Mouse (Mus musculus): ENCODE measurements around the gene Ndufs3. TPM values are rescaled to one million over a fixed set of nuclear protein-coding genes. Genes with fewer than 3 reads are reported as not detected.

Ndufs3 gene
- polyA plus RNA-seq (2012; fragmentation: generic; extraction: Trizol), result 100 to 1,000 TPM; 135 to 137 TPM

DNA sequence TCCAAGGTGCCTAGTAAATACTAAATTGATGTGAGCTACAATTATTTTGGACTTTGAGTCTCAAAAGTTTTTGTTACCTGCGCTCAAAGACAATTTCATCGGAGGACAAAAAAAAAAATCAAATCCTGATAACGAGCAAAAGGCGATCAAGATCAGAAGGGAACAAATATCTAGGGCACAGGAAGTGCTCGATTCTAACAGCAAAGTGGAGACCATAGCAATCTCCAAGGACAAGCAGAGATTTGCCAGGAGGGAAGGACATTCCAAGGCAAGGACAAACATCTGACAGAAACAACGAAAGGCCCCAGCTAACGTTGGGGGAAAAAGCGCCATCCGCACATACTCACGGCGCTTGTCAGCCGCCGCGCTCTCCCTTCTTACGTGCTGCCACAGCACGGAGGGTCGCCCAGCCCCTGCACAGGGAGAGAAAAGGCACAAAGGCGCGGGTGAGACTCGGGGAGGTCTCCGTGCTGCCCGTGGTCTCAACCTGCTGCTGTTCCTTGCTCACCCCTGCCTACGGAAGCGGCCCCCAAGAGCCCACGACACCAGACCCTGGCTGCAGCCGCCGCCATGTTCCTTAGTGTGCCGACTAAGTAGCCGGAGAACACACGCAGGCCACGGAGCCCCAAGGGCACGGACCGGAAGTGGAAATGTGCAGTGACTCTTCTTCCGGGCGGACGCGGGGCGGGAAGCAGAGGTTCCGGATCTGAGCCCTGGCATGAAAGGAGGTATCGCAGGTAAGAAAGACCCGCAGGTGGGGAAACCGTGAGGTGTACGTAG lies at the start of gene Ndufs3, which contains the start of gene Kbtbd4:
Gene Ndufs3, minus strand, starts transcription at position 752 of the 780 bp plus-strand sequence.
Gene Kbtbd4, plus strand, starts transcription at position 665 of the 780 bp plus-strand sequence.

DNA sequence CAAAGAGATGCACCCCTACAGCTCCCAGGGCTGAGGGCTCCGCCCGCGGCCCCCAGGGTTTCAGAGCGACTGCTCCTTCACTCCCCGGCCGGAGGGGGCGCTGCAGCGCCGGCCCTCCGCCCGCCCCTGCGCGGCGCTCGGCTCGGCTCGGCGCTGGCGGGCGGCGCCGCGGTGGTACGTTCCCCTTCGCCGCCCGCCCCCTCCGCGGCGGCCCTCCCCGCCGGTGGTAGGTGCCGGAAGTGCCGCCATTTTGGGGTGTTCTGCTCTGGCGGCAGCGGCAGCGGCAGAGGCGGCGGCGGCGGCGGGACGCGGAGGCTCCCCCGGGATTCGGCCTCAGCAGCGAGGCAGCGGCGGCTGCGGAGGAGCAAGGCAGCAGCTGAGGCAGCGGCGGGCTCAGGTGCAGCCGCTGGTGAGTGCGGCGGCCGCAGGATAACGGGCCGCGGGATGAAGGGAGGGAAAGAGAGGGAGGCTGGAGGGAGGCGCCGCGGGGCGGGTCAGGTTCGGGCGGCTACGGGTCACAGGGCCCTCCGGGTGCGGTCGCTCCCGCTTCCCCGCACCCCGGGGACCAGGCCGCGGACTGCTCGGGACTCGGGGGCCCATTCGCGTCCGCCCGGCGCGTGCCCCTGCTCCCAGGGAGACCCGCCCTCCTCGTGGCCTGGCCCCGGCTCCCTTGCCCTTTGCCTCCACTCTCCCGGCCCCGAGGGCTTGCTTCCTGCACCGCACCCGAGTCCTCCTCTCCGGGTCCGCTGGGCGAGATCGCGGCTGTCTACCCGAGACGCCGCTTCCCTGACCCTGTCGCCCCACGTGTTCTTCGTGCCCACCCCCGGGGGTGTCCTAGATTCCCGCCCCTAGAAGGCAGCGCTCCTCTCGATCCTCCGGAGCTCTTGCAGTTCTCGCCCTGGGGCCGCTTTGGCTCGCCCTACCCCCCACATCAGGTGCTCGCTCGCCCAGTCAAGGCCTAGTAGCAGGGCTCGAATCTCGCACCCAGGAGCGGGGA lies 35.9 kb upstream of the Ndufs3 start, which contains the start of gene Celf1:
Gene Celf1, plus strand, starts transcription at position 150 of the 997 bp plus-strand sequence.

GRCm38 (mm10) chr2:90885218-90886041 lies 19.2 kb downstream of the Ndufs3 start, which contains the start of gene C1qtnf4:
C1qtnf4 (plus strand) TSS chr2:90885860.

DNA sequence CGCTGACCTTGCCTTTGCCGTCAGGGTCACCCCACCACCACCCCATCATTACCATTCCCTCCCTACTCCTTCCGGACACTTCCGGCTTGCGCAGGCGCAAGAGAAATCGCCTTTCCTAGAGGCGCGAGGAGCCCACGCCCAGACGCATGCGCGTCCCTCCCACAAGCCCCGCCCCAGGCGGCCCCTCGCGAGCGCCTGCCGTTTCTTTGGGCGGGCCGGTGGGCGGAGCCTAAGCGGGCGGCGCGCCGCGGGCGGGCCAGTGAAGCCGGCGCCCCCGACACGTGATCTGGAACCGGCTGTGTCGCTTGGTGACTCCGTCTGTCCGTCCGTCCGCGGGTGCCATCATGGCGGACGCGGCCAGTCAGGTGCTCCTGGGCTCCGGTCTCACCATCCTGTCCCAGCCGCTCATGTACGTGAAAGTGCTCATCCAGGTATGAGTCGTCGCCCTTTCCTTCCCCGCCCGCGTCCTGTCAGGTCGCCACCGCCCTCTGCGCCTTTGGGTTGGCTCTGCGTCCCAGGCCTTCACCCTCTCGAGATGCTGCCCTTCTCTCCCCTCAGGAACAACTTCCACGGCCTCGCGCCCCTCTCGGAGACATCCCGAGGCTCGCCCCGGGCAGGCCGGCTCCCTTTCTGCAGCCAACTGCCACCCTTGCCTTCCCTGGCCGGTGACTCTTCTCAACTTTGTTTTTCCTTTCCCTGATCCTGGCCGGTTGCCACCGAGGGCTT lies 57.5 kb downstream of the Ndufs3 start, which contains the start of gene Mtch2:
Gene Mtch2, plus strand, starts transcription at position 201 of the 726 bp plus-strand sequence.

Other genes starting within 250 kb of the Ndufs3 start
- gene Nup160, start 227.6 kb downstream of the Ndufs3 start, polyA plus RNA-seq (2012; fragmentation: generic; extraction: Trizol), result 1 to 10 TPM in 1 of 2 experiments, under 1 TPM in 1; 0.95 to 5.5 TPM
- gene Fnbp4, start 159.5 kb downstream of the Ndufs3 start, polyA plus RNA-seq (2012; fragmentation: generic; extraction: Trizol), result 10 to 100 TPM in 1 of 2 experiments, 1 to 10 TPM in 1; 1.4 to 13.0 TPM
- under 1 TPM in 1 of 2 experiments, not detected in 1; 0.06 TPM for gene Agbl2, start 122.1 kb downstream of the Ndufs3 start, polyA plus RNA-seq (2012; fragmentation: generic; extraction: Trizol)
- 100 to 1,000 TPM in 1 of 2 experiments, 10 to 100 TPM in 1; 79.0 to 232 TPM for gene Mtch2, start 57.7 kb downstream of the Ndufs3 start, polyA plus RNA-seq (2012; fragmentation: generic; extraction: Trizol)
- under 1 TPM in 1 of 2 experiments, not detected in 1; 0.05 TPM for gene C1qtnf4, start 19.0 kb downstream of the Ndufs3 start, polyA plus RNA-seq (2012; fragmentation: generic; extraction: Trizol)
- 10 to 100 TPM in 1 of 2 experiments, 1 to 10 TPM in 1; 4.6 to 16.5 TPM for gene Kbtbd4, start 87 bp downstream of the Ndufs3 start, polyA plus RNA-seq (2012; fragmentation: generic; extraction: Trizol)
- gene Celf1, start 35.6 kb upstream of the Ndufs3 start, polyA plus RNA-seq (2012; fragmentation: generic; extraction: Trizol), result 10 to 100 TPM in 1 of 2 experiments, 1 to 10 TPM in 1; 4.8 to 20.5 TPM
- 1 to 10 TPM in 1 of 2 experiments, under 1 TPM in 1; 0.73 to 2.1 TPM for gene Rapsn, start 130.8 kb upstream of the Ndufs3 start, polyA plus RNA-seq (2012; fragmentation: generic; extraction: Trizol)
- gene Psmc3, start 149.2 kb upstream of the Ndufs3 start, polyA plus RNA-seq (2012; fragmentation: generic; extraction: Trizol), result 100 to 1,000 TPM; 217 to 272 TPM
- 10 to 100 TPM; 32.7 to 63.7 TPM for gene Slc39a13, start 165.6 kb upstream of the Ndufs3 start, polyA plus RNA-seq (2012; fragmentation: generic; extraction: Trizol)
- under 1 TPM in 1 of 2 experiments, not detected in 1; 0.04 TPM for gene Spi1, start 177.6 kb upstream of the Ndufs3 start, polyA plus RNA-seq (2012; fragmentation: generic; extraction: Trizol)
- under 1 TPM in 1 of 2 experiments, not detected in 1; 0.02 TPM for gene Mybpc3, start 213.3 kb upstream of the Ndufs3 start, polyA plus RNA-seq (2012; fragmentation: generic; extraction: Trizol)